Mouse (Mus musculus) cerebellum, postnatal 25 days (tissue): Measurements from ENCODE around the gene Pgrmc1.
A peak's percentile ranks its signal among the peaks of the same experiment; 100 is the strongest.
"Not testable (repeated sequence)": the region's sequence is repeated elsewhere in the genome, so short reads cannot be mapped to it uniquely, and the experiment has no call there.

Experiments
- DNase-seq, 2 experiments: peaks; one replicate each; pipeline ENCODE4 v3.0.0; 2021; ENCODE audit warnings: mixed read lengths in 2 of 2

Pgrmc1 gene

GRCm38 (mm10) chrX:36597707-36598389 lies at the start of gene Pgrmc1:
Gene Pgrmc1 (plus strand): TSS chrX:36598206.
- peak; percentile 88 to 92 for DNase-seq

- no peak for DNase-seq
Measured at GRCm38 (mm10) chrX:36548798-36549197, 49.2 kb upstream of the Pgrmc1 start.

DNA sequence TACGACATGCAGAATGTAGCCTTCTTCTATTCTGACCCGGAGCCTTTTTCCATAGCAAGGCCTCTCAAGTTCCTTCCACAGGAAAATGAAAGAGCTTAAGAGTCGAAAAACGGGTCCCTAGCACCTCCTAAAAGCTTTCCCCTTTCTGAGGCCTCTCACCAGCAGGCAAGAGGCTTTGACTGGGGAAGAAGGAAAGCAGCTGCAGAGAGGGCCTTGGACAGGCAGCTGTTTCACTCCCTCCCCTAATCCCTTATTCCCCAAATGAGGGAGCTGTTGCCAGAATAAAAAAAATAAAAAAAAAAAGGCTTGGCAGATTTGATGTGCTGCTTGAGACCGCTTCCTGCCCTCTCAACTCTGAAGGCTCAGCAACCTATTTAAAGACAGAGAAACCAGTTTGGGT lies 47.1 kb upstream of the Pgrmc1 start:
- no peak for DNase-seq

DNA sequence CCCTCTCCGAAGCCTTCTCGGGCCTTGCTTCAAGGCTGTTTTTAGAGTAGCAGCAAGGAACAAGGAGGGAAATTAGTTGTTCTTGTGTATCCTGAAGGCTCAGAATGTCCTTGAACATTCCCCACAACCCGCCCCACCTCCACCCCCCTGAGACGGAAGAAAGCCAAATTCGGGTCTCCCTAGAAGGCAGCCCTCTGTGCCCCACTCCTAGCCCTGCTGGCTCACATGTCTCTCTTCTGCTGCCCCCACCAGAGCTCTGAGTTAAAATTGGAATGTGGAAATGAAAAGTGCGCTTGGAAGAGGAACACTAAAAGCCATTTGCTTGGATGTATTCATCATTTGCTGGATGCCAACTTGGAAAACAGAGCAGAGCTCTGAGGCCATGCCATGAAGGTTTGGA lies 46.7 kb upstream of the Pgrmc1 start:
- no peak for DNase-seq

DNA sequence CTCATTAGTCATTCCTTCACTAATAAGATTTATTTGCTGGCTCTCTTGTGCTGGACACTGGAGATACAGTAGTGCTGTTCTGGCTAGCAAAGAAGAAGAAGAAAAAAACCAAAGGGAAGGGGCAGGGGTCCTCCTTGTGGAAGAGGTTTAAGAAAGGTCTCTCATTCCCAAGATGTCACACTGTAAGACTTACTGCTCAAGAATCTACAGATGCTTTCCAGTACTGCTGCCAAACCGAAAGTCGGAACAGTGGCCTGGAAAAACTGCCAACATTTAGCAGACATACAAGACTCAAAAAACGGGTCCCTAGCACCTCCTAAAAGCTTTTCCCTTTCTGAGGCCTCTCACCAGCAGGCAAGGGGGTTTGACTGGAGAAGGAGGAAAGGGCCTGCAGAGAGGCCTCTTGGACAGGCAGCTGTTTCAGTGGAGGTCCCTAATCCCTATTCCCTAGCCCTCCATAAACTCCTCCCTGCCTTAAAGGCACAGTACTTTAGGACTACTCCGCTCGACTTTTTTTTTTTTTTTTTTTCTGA lies 45.9 kb upstream of the Pgrmc1 start:
- DNase-seq: peak in 1 of 2 experiments; percentile 3

DNA sequence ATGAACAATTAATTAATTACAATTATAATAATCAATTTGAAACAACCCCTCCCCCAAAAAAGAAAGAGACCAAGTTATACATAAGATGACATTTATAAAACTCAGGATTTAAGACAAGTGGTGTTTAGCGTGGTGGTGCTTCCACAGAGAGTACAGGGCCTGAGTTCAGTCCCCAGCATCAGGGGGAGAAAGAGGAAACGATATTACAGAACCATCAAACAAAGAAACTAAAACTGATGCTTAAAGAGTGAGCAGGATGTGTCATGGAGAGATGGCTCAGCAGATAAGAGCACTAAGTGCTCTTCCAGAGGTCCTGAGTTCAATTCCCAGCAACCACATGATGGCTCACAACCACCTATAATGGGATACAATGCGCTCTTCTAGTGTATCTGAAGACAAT lies 45.3 kb upstream of the Pgrmc1 start:
- DNase-seq: no peak

DNA sequence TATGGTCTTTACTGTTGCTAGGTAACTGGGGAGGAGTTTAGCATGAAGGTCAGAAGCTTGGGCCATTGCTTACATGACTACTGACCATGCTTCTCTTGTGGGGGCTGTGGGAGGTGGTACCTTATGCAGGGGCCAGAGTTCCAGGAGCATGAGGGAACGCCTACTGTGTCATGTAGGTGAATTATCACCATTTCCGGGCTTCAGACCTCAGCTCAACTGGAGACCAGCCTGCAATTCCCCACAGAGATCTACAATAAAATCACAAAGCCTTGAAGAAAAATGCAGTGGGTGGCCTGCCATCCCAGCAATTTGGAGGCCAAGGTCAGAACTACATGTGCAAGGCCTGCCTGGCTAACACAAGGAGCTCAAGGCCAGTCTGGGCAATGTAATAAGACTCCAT lies 42.8 kb upstream of the Pgrmc1 start:
- not testable (repeated sequence) for DNase-seq

- DNase-seq: no peak
Measured at GRCm38 (mm10) chrX:36560170-36560569, 37.8 kb upstream of the Pgrmc1 start.

- DNase-seq: peak; percentile 69 to 77
Measured at GRCm38 (mm10) chrX:36561650-36562049, 36.4 kb upstream of the Pgrmc1 start.

GRCm38 (mm10) chrX:36562079-36562478 lies 35.9 kb upstream of the Pgrmc1 start:
- DNase-seq: no peak

- DNase-seq: no peak
Measured at GRCm38 (mm10) chrX:36586629-36587303, 11.2 kb upstream of the Pgrmc1 start.

DNA sequence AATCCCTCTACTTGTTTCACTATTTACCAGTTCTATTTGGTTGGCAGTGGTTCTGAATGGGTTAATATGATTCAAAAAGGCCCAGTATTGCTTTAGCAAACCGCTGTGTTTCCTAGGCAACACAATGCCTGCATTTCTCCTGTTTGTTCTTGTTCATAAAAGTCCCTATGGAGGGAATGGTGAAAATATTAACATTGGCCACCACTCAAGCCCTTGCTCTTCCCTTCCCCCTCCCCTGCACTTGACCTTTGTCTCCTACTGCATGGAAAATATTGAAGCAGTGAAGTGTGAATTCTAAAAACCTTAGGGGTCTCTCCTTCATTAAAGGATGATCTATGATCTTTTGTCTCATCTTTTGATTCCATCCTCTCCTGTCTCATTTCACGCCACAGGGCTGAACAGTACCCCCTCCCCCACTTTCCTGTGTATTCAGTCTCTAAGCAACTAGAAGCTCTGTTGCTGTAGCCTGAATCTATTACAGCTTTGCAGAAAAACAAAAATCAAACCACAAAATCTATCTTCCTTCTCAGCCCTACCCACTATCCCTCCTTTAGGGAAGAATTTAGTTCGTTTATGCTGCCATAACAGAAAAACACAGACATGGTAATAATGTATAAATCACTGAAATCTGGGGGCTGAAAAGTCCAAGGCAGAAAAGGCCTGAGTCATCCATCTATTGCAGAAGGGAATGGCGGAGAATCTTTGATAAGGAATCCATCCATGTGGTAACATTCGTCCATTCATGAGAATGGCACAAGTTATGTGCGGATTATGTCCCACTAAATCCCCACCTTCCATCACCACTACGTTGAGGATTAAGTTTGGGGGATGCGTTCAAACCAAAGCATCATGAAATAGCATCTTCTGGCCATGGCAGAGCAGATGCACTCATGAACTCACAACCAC lies 10.4 kb upstream of the Pgrmc1 start:
- no peak for DNase-seq

DNA sequence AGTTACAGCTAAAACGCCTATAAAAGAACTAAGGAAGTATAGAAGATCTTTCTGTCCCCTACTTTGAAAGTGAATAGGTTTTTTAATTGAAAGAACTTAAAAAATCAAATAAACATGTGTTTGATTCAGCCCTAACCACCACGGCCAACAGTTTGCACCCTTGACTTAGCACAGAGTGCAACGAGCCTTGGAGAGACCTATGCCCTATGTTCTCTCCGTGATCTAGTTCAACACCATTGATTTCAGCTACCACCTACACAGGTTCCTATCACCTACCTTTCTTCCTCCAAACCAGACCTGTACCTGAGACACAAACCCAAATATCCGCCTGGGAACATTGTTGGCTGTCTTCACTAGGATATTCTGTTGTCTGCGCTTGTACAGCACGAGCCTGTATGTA lies 7.7 kb upstream of the Pgrmc1 start:
- DNase-seq: no peak

DNA sequence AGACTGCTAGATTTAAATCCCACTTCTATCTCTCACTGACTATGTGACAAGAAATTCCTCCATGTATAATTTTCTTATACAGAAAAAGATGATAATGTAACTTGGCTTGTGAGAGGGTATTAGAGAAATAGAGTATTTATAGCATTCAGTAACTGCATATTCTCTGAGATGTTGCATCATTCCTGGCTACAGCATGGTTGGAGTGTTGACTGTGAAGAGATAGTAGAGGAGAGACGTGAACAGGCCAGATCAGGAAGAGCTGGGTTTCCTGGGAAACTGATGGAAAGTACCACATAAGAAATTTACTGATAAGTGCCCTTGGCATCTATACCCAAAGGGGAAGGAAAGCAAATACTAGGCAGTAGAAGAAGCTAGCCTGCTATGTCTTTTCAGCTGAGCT lies 6.9 kb upstream of the Pgrmc1 start:
- no peak for DNase-seq

DNA sequence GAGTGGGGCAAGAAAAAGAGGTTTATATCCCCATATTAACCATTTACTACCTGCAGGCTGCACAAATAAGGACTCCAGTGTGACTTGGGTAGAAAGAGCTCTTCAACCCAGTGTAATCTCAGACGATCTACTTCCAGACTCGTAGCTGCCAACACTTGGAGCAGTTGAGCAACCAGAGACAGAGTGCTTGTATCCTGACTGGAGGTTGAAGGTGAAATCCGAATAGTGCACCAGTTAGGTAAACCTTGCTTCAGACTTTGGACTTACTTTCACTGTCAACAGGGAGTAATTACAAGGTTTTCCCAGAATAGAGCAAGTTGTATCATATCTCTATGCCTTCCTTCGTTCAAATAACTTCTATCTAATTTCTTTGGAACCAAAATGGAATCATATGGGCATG lies 6.5 kb upstream of the Pgrmc1 start:
- DNase-seq: no peak

- no peak for DNase-seq
Measured at GRCm38 (mm10) chrX:36595247-36595646, 2.8 kb upstream of the Pgrmc1 start.

DNA sequence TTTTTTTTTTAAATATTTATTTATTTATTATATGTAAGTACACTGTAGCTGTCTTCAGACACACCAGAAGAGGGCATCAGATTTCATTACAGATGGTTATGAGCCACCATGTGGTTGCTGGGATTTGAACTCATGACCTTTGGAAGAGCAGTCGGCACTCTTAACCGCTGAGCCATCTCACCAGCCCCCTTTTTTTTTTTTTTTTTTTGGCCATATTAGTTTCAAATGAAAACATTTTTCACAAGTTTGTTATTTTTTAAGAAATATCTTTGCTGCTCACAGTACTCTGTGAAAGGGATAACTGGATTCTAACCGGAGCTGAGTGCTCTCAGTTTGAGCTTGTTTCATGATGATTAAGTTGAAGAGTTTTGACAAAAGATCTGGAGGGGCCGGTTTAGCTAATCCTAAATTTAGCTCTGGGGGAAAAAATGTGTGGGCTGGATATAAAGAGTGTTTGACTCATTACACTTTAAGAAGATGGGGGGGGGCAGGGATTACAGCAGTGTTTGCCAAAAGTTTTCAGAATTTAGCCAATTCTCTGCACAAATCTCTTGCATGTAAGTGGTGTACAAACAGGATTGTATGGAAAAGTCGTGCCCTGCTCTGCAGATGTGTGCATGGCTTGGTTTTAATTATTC lies 1.4 kb upstream of the Pgrmc1 start:
- DNase-seq: not testable (repeated sequence)

DNA sequence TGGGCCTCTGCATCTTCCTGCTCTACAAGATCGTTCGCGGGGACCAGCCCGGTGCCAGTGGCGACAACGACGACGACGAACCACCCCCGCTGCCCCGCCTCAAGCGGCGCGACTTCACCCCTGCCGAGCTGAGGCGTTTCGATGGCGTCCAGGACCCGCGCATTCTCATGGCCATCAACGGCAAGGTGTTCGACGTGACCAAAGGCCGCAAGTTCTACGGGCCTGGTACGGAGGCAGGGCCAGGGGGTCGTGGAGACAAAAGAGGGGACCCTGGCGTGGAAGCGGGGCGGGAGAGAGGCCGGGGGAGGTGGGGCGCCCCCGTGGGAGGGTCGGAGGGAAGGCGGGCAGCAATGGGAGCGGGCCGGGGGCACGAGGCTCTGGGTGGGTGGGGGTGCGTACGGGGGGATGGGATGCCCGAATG lies 394 bp downstream of the Pgrmc1 start:
- no peak for DNase-seq

DNA sequence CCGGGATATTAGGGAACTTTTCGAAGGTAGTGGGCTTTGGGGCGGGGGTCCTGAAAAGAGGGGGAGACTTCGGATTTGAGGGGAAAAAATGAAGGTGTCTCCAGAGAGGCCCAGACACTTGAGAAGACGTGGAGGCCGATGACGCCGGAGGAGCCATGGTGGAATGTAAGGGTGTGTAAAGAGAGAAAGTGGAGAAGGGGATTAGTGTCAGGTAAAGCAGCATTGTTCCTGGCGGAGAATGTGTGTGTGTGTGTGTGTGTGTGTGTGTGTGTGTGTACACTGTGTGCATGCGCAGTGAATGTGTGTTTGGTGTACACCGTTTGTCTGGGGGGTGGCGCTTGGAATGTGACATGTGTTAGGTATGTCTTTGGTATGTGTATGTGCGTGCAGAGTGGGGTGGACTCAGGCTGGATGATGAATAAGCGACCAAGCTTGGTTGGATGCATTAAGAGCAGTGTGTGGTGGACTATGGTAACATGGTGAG lies 897 bp downstream of the Pgrmc1 start:
- peak; percentile 14 to 58 for DNase-seq

DNA sequence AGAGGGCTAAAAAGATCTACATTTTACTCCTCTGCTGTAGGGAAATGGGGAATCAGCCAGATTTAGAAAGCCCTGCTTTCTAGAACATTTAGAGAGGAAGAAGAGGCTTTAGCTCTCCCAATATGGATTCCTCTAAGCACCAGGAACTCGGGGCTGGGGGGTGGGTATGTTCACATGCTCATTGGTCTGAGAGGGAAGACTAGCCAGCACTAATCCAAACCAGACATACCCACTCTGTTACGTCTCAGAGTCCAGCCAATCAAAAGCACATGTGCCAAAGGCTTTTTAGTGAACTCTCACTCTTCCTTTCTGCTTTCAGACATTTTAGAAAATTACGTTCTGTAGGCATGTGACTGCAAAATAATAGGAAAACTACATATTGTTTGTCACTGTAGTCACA lies 1.6 kb downstream of the Pgrmc1 start:
- no peak for DNase-seq

DNA sequence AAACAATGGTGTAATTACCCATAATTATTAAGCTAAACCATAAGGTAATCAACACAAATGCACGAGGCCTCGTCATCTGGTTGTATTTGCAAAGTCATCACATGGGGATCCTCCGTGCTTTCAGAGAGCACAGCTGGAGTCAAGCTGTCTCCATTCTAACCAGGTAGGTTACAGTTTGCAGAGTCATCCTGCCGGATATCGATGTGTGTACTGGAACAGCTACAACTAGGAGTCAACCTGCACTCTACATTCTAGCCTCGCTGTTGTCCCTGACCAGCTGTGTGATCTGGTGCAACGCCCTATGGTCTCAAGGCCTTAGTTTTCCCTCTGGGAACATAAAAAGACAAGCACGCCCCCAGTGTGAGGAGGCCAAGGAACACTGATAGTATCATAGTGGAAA lies 2.1 kb downstream of the Pgrmc1 start:
- DNase-seq: peak in 1 of 2 experiments; percentile 2

GRCm38 (mm10) chrX:36602926-36603325 lies 4.9 kb downstream of the Pgrmc1 start:
- DNase-seq: no peak

GRCm38 (mm10) chrX:36604040-36604439 lies 6.0 kb downstream of the Pgrmc1 start:
- no peak for DNase-seq
